ENCODE assay signal across 8 mouse cellular contexts in genomic region chr7:16364901-16365500, GRCm38 (mm10). TPM values are rescaled to one million over a fixed set of nuclear protein-coding genes. Genes with fewer than 3 reads are reported as not detected.
DNase-seq lines count a peak whose midpoint lies in the region; ATAC-seq lines count a peak whose summit lies in the region.

No protein-coding gene starts in this region.

- H3K9ac ChIP-seq in embryonic facial prominence, embryonic 11.5 days (replicated peaks; ENCODE audit: low read length) = no peak overlapping the region
- no peak overlapping the region for H3K9ac ChIP-seq in kidney, embryonic 16.5 days (replicated peaks; ENCODE audit: low read length)
- no peak overlapping the region for H3K9ac ChIP-seq in neural tube, embryonic 13.5 days

- WGBS in embryonic facial prominence, embryonic 11.5 days = 45% methylated on average over 4 of the region's 4 CpGs
- 48% methylated on average over 4 of the region's 4 CpGs for WGBS in kidney, embryonic 16.5 days
- WGBS in neural tube, embryonic 13.5 days = 6% methylated on average over 4 of the region's 4 CpGs

- no peak overlapping the region for H3K4me2 ChIP-seq in embryonic facial prominence, embryonic 11.5 days (ENCODE audit: low read depth, low read length)
- no peak overlapping the region for H3K4me2 ChIP-seq in kidney, embryonic 16.5 days (replicated peaks; ENCODE audit: low read depth, low read length)
- no peak overlapping the region for H3K4me2 ChIP-seq in neural tube, embryonic 13.5 days

- H3K27me3 ChIP-seq in embryonic facial prominence, embryonic 11.5 days (ENCODE audit: control insufficient read depth, insufficient read depth, low read length) = no peaks in the 10 kb centered on the region
- no peaks in the 10 kb centered on the region for H3K27me3 ChIP-seq in kidney, embryonic 16.5 days (ENCODE audit: insufficient read depth, low read length)
- no peaks in the 10 kb centered on the region for H3K27me3 ChIP-seq in neural tube, embryonic 13.5 days

- DNase-seq in ovary, postnatal 36 days (ENCODE audit: low spot score) = peak; percentile 11
- DNase-seq in ovary, postnatal 10 days (ENCODE audit: low spot score) = no peak
- peak; percentile 51 for DNase-seq in embryonic facial prominence, embryonic 11.5 days (ENCODE audit: low spot score)
- DNase-seq in cerebellum, adult 11-12 months = no peak
- DNase-seq in left cerebral cortex, postnatal 4 days = no peak
- DNase-seq in layer of hippocampus, adult 18-20 months (ENCODE audit: low spot score in 2 of 2) = no peak

- peaks cover 12% of the 10 kb centered on the region for H3K36me3 ChIP-seq in embryonic facial prominence, embryonic 11.5 days (replicated peaks; ENCODE audit: control insufficient read depth, insufficient read depth, low read depth, low read length)
- peaks cover 70% of the 10 kb centered on the region for H3K36me3 ChIP-seq in kidney, embryonic 16.5 days (ENCODE audit: insufficient read depth, low read length)
- H3K36me3 ChIP-seq in neural tube, embryonic 13.5 days = peaks cover 74% of the 10 kb centered on the region

- intact Hi-C loops in left cerebral cortex, postnatal 4 days (cut with DNase I) = no loop called here

- H3K4me3 ChIP-seq in embryonic facial prominence, embryonic 11.5 days (ENCODE audit: low read depth, low read length) = no peak overlapping the region
- H3K4me3 ChIP-seq in kidney, embryonic 16.5 days (ENCODE audit: low read length) = no peak overlapping the region
- H3K4me3 ChIP-seq in neural tube, embryonic 13.5 days = no peak overlapping the region

- ATAC-seq in embryonic facial prominence, embryonic 11.5 days (replicated peaks; ENCODE audit: insufficient number of reproducible peaks, low FRiP score, low TSS enrichment, low read depth) = peak; percentile 67
- ATAC-seq in kidney, embryonic 16.5 days (ENCODE audit: low FRiP score, low TSS enrichment) = no peak
- peak; percentile 81 for ATAC-seq in neural tube, embryonic 13.5 days (ENCODE audit: low read depth)

- H3K27ac ChIP-seq in embryonic facial prominence, embryonic 11.5 days (replicated peaks; ENCODE audit: low read depth, low read length) = no peak overlapping the region
- peak overlapping the region; percentile 15; the same call in 1 of the 2 replicates for H3K27ac ChIP-seq in kidney, embryonic 16.5 days (ENCODE audit: low read length)
- H3K27ac ChIP-seq in neural tube, embryonic 13.5 days (replicated peaks) = peak overlapping the region; percentile 79

- no peaks in the 10 kb centered on the region for H3K9me3 ChIP-seq in embryonic facial prominence, embryonic 11.5 days (replicated peaks; ENCODE audit: control insufficient read depth, low read length)
- H3K9me3 ChIP-seq in kidney, embryonic 16.5 days (ENCODE audit: low read length) = no peaks in the 10 kb centered on the region
- H3K9me3 ChIP-seq in neural tube, embryonic 13.5 days = no peaks in the 10 kb centered on the region

- no peaks in the 10 kb centered on the region for H3K4me1 ChIP-seq in embryonic facial prominence, embryonic 11.5 days (ENCODE audit: control insufficient read depth, insufficient read depth, low read length)
- peaks cover 11% of the 10 kb centered on the region for H3K4me1 ChIP-seq in kidney, embryonic 16.5 days (ENCODE audit: insufficient read depth, low read length)
- peaks cover 53% of the 10 kb centered on the region for H3K4me1 ChIP-seq in neural tube, embryonic 13.5 days (replicated peaks)

RNA-seq across cellular contexts. Expression of gene Sae1, which starts 22.6 kb away (rescaled TPM):
- 433 and 434 TPM in 2 replicates for polyA plus RNA-seq in embryonic facial prominence, embryonic 11.5 days (2014; fragmentation: Nextera tagmentation; extraction: Ambion mirVana)
- polyA plus RNA-seq in kidney, embryonic 16.5 days (2015; fragmentation: Nextera tagmentation; extraction: Ambion mirVana) = 337 and 347 TPM in 2 replicates
- 264 and 281 TPM in 2 replicates for polyA plus RNA-seq in neural tube, embryonic 13.5 days (2015; fragmentation: Nextera tagmentation; extraction: Ambion mirVana)
- 100 to 1,000 TPM; 119 to 129 TPM for total RNA-seq in left cerebral cortex, postnatal 4 days (2021)
- total RNA-seq in layer of hippocampus, adult 18-20 months (2021) = 100 to 1,000 TPM in 1 of 2 experiments, 10 to 100 TPM in 1; 95.4 to 100 TPM

RNA-seq across cellular contexts. Expression of gene Zc3h4, which starts 35.7 kb away (rescaled TPM):
- polyA plus RNA-seq in embryonic facial prominence, embryonic 11.5 days (2014; fragmentation: Nextera tagmentation; extraction: Ambion mirVana) = 13.7 and 14.6 TPM in 2 replicates
- 14.8 and 14.9 TPM in 2 replicates for polyA plus RNA-seq in kidney, embryonic 16.5 days (2015; fragmentation: Nextera tagmentation; extraction: Ambion mirVana)
- 16.8 and 19.9 TPM in 2 replicates for polyA plus RNA-seq in neural tube, embryonic 13.5 days (2015; fragmentation: Nextera tagmentation; extraction: Ambion mirVana)
- total RNA-seq in left cerebral cortex, postnatal 4 days (2021) = 10 to 100 TPM; 67.8 to 68.5 TPM
- total RNA-seq in layer of hippocampus, adult 18-20 months (2021) = 10 to 100 TPM; 55.9 to 56.9 TPM

RNA-seq across cellular contexts. Expression of gene Bbc3, which starts 56.8 kb away (rescaled TPM):
- 4.6 and 5.9 TPM in 2 replicates for polyA plus RNA-seq in embryonic facial prominence, embryonic 11.5 days (2014; fragmentation: Nextera tagmentation; extraction: Ambion mirVana)
- 12.6 and 14.2 TPM in 2 replicates for polyA plus RNA-seq in kidney, embryonic 16.5 days (2015; fragmentation: Nextera tagmentation; extraction: Ambion mirVana)
- 22.4 and 22.8 TPM in 2 replicates for polyA plus RNA-seq in neural tube, embryonic 13.5 days (2015; fragmentation: Nextera tagmentation; extraction: Ambion mirVana)
- total RNA-seq in left cerebral cortex, postnatal 4 days (2021) = 10 to 100 TPM; 45.7 to 51.8 TPM
- total RNA-seq in layer of hippocampus, adult 18-20 months (2021) = 10 to 100 TPM in 1 of 2 experiments, 1 to 10 TPM in 1; 8.2 to 12.4 TPM

Comparison
In these comparisons a context has a peak if more than half of its experiments do, and no peak if none do; other contexts are left out.
1. DNase-seq: peak in ovary, postnatal 36 days (single experiment) and embryonic facial prominence, embryonic 11.5 days (single experiment); none in ovary, postnatal 10 days (single experiment), cerebellum, adult 11-12 months (single experiment), left cerebral cortex, postnatal 4 days (single experiment) and layer of hippocampus, adult 18-20 months (0 of 2).